Mouse (Mus musculus) MEL (cell line): ENCODE measurements around the gene Foxq1. TPM values are rescaled to one million over a fixed set of nuclear protein-coding genes. Genes with fewer than 3 reads are reported as not detected.

Experiments
- DNase-seq: peaks from one replicate; pipeline ENCODE4 v3.0.0; 2011; ENCODE audit warnings: low read depth, low spot score
- H3K27ac ChIP-seq: 2 replicates; pipeline ENCODE4 v1.5.1; 2012; ENCODE audit warnings: low read depth, mild to moderate bottlenecking, control low read depth, low read length, moderate library complexity; ENCODE audit not compliant: control insufficient read depth
- H3K27me3 ChIP-seq, 2 experiments: fragments of 150-350 bp in 1 of 2; sonication (generic) in 1 of 2; 2 replicates each; pipeline ENCODE4 v1.6.1; 2012; ENCODE audit warnings: low read length in 2 of 2, mild to moderate bottlenecking in 2 of 2, improper control_type of control experiment in 1 of 2, moderate library complexity in 1 of 2; ENCODE audit not compliant: insufficient read depth in 2 of 2, control insufficient read depth in 1 of 2
- H3K36me3 ChIP-seq, 2 experiments: 2 replicates each; pipeline ENCODE4 v1.6.1; 2012 to 2014; ENCODE audit warnings: low read length in 2 of 2, improper control_type of control experiment in 1 of 2, inconsistent platforms in 1 of 2, mild to moderate bottlenecking in 1 of 2; ENCODE audit not compliant: insufficient read depth in 2 of 2, control insufficient read depth in 1 of 2
- H3K4me1 ChIP-seq, 2 experiments: fragments of 150-350 bp in 1 of 2; sonication (generic) in 1 of 2; 2 replicates each; pipeline ENCODE4 v1.6.1; 2012; ENCODE audit warnings: low read length in 2 of 2, improper control_type of control experiment in 1 of 2, mild to moderate bottlenecking in 1 of 2; ENCODE audit not compliant: insufficient read depth in 2 of 2, control insufficient read depth in 1 of 2
- H3K4me3 ChIP-seq, 2 experiments: fragments of 150-350 bp in 1 of 2; sonication (generic) in 1 of 2; 2 replicates each; pipeline ENCODE4 v1.5.1; 2012; ENCODE audit warnings: low read depth in 2 of 2, low read length in 2 of 2, mild to moderate bottlenecking in 2 of 2, moderate library complexity in 2 of 2, control low read depth in 1 of 2, improper control_type of control experiment in 1 of 2; ENCODE audit not compliant: control insufficient read depth in 1 of 2, insufficient read depth in 1 of 2
- H3K79me2 ChIP-seq: 2 replicates; pipeline ENCODE4 v1.6.1; 2012; ENCODE audit warnings: mild to moderate bottlenecking, low read length, moderate library complexity; ENCODE audit not compliant: control insufficient read depth, poor library complexity, insufficient read depth
- H3K9ac ChIP-seq: 2 replicates; pipeline ENCODE4 v1.6.1; 2012; ENCODE audit warnings: low read depth, mild to moderate bottlenecking, control low read depth, low read length, moderate library complexity; ENCODE audit not compliant: control insufficient read depth, poor library complexity, severe bottlenecking
- H3K9me3 ChIP-seq: fragments of 150-350 bp; sonication (generic); replicated peaks from 2 replicates; pipeline ENCODE4 v1.6.1; 2012; ENCODE audit warnings: mild to moderate bottlenecking, low read length, improper control_type of control experiment, moderate library complexity; ENCODE audit not compliant: insufficient read depth
- CTCF ChIP-seq, 3 experiments: IDR thresholded peaks in 2 of 3; conservative IDR thresholded peaks in 1 of 3; 2 replicates each; pipeline ENCODE4 v1.5.1; 2011 to 2012; ENCODE audit warnings: low read length in 3 of 3, low read depth in 2 of 3, mild to moderate bottlenecking in 2 of 3, improper control_type of control experiment in 1 of 3, inconsistent platforms in 1 of 3, mixed read lengths in 1 of 3, moderate library complexity in 1 of 3; ENCODE audit not compliant: control insufficient read depth in 1 of 3, insufficient read depth in 1 of 3, poor library complexity in 1 of 3, severe bottlenecking in 1 of 3
- E2F4 ChIP-seq: IDR thresholded peaks from 2 replicates; pipeline ENCODE4 v1.6.1; 2011; ENCODE audit warnings: low read depth, low read length, improper control_type of control experiment, borderline replicate concordance
- ELF1 ChIP-seq: IDR thresholded peaks from 2 replicates; pipeline ENCODE4 v1.6.1; 2014; ENCODE audit warnings: low read depth, mild to moderate bottlenecking, inconsistent platforms, low read length, improper control_type of control experiment, moderate library complexity
- ETS1 ChIP-seq: IDR thresholded peaks from 2 replicates; pipeline ENCODE4 v1.6.1; 2012; ENCODE audit warnings: low read depth, mild to moderate bottlenecking, inconsistent platforms, low read length, improper control_type of control experiment, moderate library complexity
- GABPA ChIP-seq: IDR thresholded peaks from 2 replicates; pipeline ENCODE4 v1.6.1; 2012; ENCODE audit warnings: low read depth, mild to moderate bottlenecking, inconsistent platforms, low read length, improper control_type of control experiment, moderate library complexity
- JUND ChIP-seq: IDR thresholded peaks from 2 replicates; pipeline ENCODE4 v1.6.1; 2011; ENCODE audit warnings: low read depth, mild to moderate bottlenecking, improper control_type of control experiment, low read length
- KAT2A ChIP-seq: conservative IDR thresholded peaks from 2 replicates; pipeline ENCODE4 v1.6.1; 2012; ENCODE audit warnings: low read depth, low read length, improper control_type of control experiment, inconsistent platforms
- MAFK ChIP-seq: IDR thresholded peaks from 2 replicates; pipeline ENCODE4 v1.6.1; 2011; ENCODE audit warnings: low read depth, mild to moderate bottlenecking, low read length, improper control_type of control experiment, borderline replicate concordance
- MAX ChIP-seq: IDR thresholded peaks from 2 replicates; pipeline ENCODE4 v1.6.1; 2011; ENCODE audit warnings: low read length, improper control_type of control experiment
- MAZ ChIP-seq: IDR thresholded peaks from 2 replicates; pipeline ENCODE4 v1.6.1; 2012; ENCODE audit warnings: low read depth, mild to moderate bottlenecking, inconsistent platforms, low read length, improper control_type of control experiment
- MEF2A ChIP-seq: IDR thresholded peaks from 2 replicates; pipeline ENCODE4 v1.6.1; 2014; ENCODE audit warnings: low read depth, mild to moderate bottlenecking, inconsistent platforms, low read length, improper control_type of control experiment; ENCODE audit not compliant: poor library complexity, insufficient replicate concordance, severe bottlenecking; ENCODE audit errors: extremely low read depth
- MXI1 ChIP-seq: IDR thresholded peaks from 2 replicates; pipeline ENCODE4 v1.6.1; 2011; ENCODE audit warnings: mild to moderate bottlenecking, low read depth, low read length, improper control_type of control experiment
- NELFE ChIP-seq: IDR thresholded peaks from 2 replicates; pipeline ENCODE4 v1.6.1; 2011; ENCODE audit warnings: low read depth, low read length, improper control_type of control experiment
- POLR2A ChIP-seq, 2 experiments: IDR thresholded peaks; 2 replicates each; pipeline ENCODE4 v1.6.1; 2011 to 2012; ENCODE audit warnings: low read length in 2 of 2, mild to moderate bottlenecking in 2 of 2, control low read depth in 1 of 2, improper control_type of control experiment in 1 of 2, low read depth in 1 of 2, moderate library complexity in 1 of 2; ENCODE audit not compliant: control insufficient read depth in 1 of 2, insufficient read depth in 1 of 2, poor library complexity in 1 of 2
- POLR2AphosphoS2 ChIP-seq: IDR thresholded peaks from 2 replicates; pipeline ENCODE4 v1.6.1; 2011; ENCODE audit warnings: low read length, improper control_type of control experiment
- POLR2AphosphoS5 ChIP-seq: IDR thresholded peaks from 2 replicates; pipeline ENCODE4 v1.6.1; 2012; ENCODE audit warnings: low read depth, borderline replicate concordance, mild to moderate bottlenecking, inconsistent platforms, low read length, moderate library complexity, mixed read lengths
- RAD21 ChIP-seq: IDR thresholded peaks from 2 replicates; pipeline ENCODE4 v1.6.1; 2011; ENCODE audit warnings: mild to moderate bottlenecking, low read depth, low read length, improper control_type of control experiment
- RCOR1 ChIP-seq: IDR thresholded peaks from 2 replicates; pipeline ENCODE4 v1.6.1; 2012; ENCODE audit warnings: low read depth, mild to moderate bottlenecking, inconsistent platforms, low read length, improper control_type of control experiment
- TAL1 ChIP-seq: IDR thresholded peaks from 2 replicates; pipeline ENCODE4 v1.6.1; 2012; ENCODE audit warnings: mild to moderate bottlenecking, inconsistent platforms, low read length, moderate library complexity, mixed read lengths
- TBP ChIP-seq: IDR thresholded peaks from 2 replicates; pipeline ENCODE4 v1.8.0; 2011; ENCODE audit warnings: low read depth, low read length, improper control_type of control experiment
- ZNF384 ChIP-seq: IDR thresholded peaks from 2 replicates; pipeline ENCODE4 v1.6.1; 2012; ENCODE audit warnings: low read depth, mild to moderate bottlenecking, inconsistent platforms, low read length, improper control_type of control experiment
- polyA plus RNA-seq, 2 experiments: library from polyadenylated mRNA; stranded (reverse) in 1 of 2; unstranded in 1 of 2; fragments of >175 nt in 1 of 2; fragments of >200 nt in 1 of 2; gene quantifications; 2 replicates each; pipeline versions ENCODE4 v1.2.1 to v1.2.4; 2012; ENCODE audit warnings: low replicate concordance in 2 of 2, low read depth in 1 of 2; ENCODE audit not compliant: insufficient read length in 2 of 2, insufficient read depth in 1 of 2, missing spikeins in 1 of 2
- total RNA-seq: library from RNA; depleted of rRNA; stranded (reverse); fragments of 300-350 nt; gene quantifications from 2 replicates; pipeline ENCODE4 v1.2.3, GENCODE M21; 2012

Gene Foxq1
- total and polyA plus RNA-seq, 3 experiments: not detected

GRCm38 (mm10) chr13:31518411-31518886 lies 37.5 kb upstream of the Foxq1 start:
- H3K27ac ChIP-seq: no peak overlapping the region
- no peaks in the 10 kb centered on the region for H3K9me3 ChIP-seq
- no peaks in the 10 kb centered on the region for H3K27me3 ChIP-seq
- H3K9ac ChIP-seq: no peak overlapping the region
- no peaks in the 10 kb centered on the region for H3K79me2 ChIP-seq
- no peaks in the 10 kb centered on the region for H3K4me1 ChIP-seq
- no peak overlapping the region for H3K4me3 ChIP-seq
- TF ChIP-seq GABPA: no peak
- TF ChIP-seq MEF2A: no peak
- no peak for DNase-seq
- no peaks in the 10 kb centered on the region for H3K36me3 ChIP-seq

DNA sequence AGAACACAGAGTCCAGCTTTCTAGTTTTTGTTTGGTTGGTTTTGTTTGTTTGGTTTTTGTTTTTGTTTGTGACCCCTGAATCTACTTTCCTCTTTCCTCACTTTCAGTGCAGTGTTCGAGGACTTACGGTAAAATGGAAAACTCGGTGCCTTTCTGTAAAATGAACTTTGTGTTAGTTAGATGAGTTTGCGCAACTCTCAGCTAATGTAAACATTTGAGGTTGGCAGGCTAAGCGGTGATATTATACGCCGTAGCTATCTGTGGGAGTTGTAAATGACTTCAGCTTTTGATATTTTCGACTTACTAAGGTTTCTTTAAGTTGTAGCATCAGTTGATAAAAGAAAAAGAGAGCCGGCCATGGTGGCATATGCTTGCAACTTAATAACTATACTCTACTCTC lies 37.0 kb upstream of the Foxq1 start:
- Histone ChIP-seq H3K27ac (no peak overlapping the region), H3K27me3 (no peaks in the 10 kb centered on the region), H3K9ac (no peak overlapping the region), H3K79me2 (no peaks in the 10 kb centered on the region), H3K4me3 (no peak overlapping the region), H3K36me3 (no peaks in the 10 kb centered on the region), H3K9me3 (no peaks in the 10 kb centered on the region), H3K4me1 (no peaks in the 10 kb centered on the region)
- TF ChIP-seq ETS1 (no peak), MXI1 (no peak), MAFK (no peak), POLR2AphosphoS5 (no peak), ELF1 (no peak), RAD21 (no peak), JUND (no peak), TAL1 (no peak), RCOR1 (no peak), NELFE (no peak), GABPA (no peak), POLR2AphosphoS2 (no peak), MAZ (no peak), KAT2A (no peak), TBP (no peak), ZNF384 (no peak), MEF2A (no peak)
- DNase-seq: no peak

GRCm38 (mm10) chr13:31524976-31525375 lies 31.0 kb upstream of the Foxq1 start:
- DNase-seq: peak; percentile 2
- Histone ChIP-seq H3K79me2 (no peaks in the 10 kb centered on the region), H3K27ac (no peak overlapping the region), H3K27me3 (no peaks in the 10 kb centered on the region), H3K36me3 (no peaks in the 10 kb centered on the region), H3K4me1 (no peaks in the 10 kb centered on the region), H3K9me3 (no peaks in the 10 kb centered on the region), H3K4me3 (no peak overlapping the region), H3K9ac (no peak overlapping the region)
- no peak for TF ChIP-seq POLR2A (IDR thresholded peaks at IDR 0.05; ENCODE audit: control insufficient read depth in 1 of 2, insufficient read depth in 1 of 2, low read depth in 1 of 2, low read length in 2 of 2, poor library complexity in 1 of 2)
- TF ChIP-seq RCOR1: no peak
- no peak for TF ChIP-seq CTCF (IDR thresholded peaks at IDR 0.05 in 2 of 3, conservative IDR thresholded peaks at IDR 0.05 in 1 of 3; ENCODE audit: control insufficient read depth in 1 of 3, insufficient read depth in 1 of 3, low read depth in 2 of 3, low read length in 3 of 3, poor library complexity in 1 of 3, severe bottlenecking in 1 of 3)
- no peak for TF ChIP-seq NELFE
- TF ChIP-seq E2F4: no peak
- TF ChIP-seq JUND: no peak
- no peak for TF ChIP-seq MAX
